Mouse (Mus musculus): ENCODE measurements at regions not wholly inside any gene's neighbourhood (a gene's known extent, or its start where the extent isn't known, plus 50 kb on each side); places are given as distances from the start of the nearest gene placed in this dataset.

- DNase-seq, result no peak
Observed at GRCm38 (mm10) chr5:133806891-133807290, 292.6 kb upstream of the Castor2 start.

DNA sequence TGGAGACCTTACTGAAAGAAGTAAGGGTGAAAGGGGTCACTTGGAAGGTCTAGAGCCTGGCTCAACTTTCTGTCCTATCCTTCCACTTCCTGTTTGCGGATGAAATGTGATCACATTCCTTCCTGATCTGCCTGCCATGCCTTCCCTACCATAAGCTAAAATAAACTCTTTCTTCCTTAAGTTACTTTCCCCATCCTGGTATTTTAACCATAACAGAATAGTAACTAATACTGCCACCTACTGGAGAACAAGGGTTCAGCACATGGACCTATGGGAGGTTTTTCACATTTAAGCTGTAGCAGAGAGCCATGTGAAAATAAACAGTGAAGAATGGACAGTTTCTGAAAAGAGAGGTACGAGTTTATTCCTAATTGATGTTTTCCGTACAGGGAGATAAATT is 297.5 kb upstream of the Castor2 start:
- DNase-seq, result no peak

DNA sequence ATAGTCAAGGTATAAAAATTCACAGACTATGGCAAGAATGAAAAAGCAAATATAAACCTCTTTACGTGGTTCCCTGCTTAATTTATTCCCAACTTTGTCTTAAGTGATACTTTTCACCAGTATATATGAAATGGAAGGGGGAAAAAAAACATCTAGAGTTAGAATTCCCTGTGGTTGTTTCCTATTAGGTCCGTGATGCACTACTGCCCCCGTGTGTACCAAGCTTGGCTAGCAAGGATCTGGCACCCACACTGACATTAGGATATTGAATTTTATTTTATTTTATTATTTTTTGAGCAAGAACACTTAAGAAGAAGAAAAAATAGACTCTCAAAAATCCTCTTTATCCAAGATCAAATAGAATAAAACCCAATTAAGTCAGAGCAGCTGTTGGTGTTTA is 303.9 kb upstream of the Castor2 start:
- DNase-seq, result peak; percentile 14

GRCm38 (mm10) chr5:133790726-133791125 is 308.8 kb upstream of the Castor2 start:
- no peak for DNase-seq

DNA sequence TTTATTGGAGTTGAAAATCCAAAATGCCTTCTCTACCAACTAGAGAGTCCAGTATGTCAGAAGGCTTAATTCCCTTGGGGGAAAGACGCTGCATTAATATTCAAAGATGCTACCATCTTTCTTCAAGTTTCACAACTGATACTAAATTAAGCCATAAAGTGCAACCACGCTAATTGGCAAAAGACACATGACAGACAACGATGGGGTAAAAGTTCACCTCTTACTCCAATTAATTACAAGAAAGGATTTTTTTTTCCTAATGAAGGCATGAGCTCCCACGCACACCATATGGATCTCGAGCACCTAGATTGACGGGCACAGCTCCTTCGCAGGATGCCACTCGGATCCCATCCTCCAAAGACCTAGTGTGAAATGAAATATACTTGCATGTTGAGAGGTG is 311.5 kb upstream of the Castor2 start:
- no peak for DNase-seq

DNA sequence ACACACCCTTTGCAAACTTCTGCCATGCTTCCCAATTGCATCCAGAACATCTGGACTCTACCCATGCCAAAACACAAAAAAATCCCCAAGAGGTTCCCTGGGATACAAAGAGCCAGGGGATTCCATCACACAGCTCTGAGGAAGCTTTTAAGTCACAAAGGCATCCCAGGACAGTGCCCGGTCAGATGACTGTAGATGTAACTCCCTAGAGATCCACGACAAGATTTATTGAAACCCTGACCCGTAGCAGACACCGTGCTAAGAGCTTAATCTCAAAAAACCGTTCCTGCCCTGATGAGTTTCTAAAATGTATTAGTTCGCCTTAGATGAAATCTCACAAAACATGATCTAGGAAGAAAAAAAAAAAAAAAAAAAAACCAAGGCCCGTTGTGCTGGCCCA is 312.0 kb upstream of the Castor2 start:
- no peak for DNase-seq

DNA sequence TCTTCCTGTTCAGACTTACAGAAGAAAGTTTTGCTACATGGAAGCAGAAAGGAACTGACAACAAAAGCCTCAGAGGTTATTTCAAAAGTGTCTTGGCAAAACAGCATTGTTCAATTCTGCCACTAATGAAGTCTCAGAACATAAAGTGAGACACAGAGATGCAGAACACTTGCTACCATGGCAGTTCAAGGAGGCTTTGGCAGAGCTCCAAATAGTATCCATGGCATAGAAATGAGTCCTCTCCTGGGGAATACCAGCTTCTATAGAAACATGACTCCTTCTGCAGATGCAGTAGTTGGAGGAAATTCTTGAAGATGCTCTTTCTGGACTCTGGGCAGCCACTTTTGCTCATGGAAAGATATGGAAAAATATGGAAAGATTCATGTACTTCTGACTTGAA is 322.9 kb upstream of the Castor2 start:
- DNase-seq, result no peak

GRCm38 (mm10) chr5:133774116-133774515 is 325.4 kb upstream of the Castor2 start:
- DNase-seq, result no peak

DNA sequence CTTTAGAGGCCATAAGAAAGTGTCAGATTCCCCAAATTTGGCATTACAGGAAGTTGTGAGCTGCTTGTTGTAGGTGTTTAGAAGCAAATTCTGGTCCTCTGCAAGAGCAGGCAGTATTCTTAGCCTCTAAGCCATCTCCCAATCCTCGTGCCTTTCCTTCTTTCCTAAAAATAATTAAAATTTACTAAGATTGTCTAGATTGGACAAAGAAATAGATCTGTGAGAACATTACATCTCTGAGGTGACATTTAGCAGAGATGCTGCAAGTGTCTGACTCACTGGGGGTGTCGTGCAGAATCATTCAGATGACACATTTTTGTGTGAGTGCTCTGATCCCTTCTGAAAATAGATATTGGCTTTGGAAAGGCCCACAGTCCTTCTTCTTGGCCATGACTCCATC is 330.7 kb upstream of the Castor2 start:
- no peak for DNase-seq

- no peak for DNase-seq
Observed at GRCm38 (mm10) chr5:133757817-133758216, 341.7 kb upstream of the Castor2 start.

GRCm38 (mm10) chr5:133754180-133754579 is 345.3 kb upstream of the Castor2 start:
- DNase-seq, result peak; percentile 2

DNA sequence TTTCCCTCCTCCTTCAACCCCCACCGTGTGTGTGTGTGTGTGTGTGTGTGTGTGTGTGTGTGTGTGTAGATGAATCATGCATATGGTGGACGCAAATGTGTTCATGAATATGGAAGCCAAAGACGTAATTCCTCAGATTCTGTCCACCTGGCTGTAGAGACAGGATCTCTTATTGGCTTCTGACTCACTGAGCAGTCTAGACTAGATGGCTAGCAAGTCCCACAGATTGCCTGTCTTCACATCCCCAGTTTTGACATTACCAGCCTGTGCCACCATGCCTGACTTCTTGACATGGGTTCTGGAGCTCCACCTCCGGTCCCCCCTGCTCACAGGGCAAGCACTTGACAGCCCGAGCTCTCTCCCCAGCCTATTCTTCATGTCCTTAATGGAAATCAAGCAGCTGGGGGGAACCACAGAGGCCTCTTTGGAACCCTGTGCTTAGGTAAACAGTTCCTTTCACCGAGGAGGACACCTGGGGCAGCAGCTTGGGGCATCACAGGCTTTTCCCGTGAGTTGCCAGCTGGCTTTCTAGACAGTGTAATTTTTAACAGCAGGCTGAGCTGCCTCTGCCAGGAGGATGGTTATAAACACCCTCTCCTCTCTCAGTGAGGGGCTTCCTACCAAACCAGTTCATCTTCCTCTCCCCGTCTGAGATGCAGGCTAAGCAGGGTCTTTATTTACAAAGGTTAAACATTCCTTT is 345.9 kb upstream of the Castor2 start:
- DNase-seq, result peak; percentile 46

GRCm38 (mm10) chr5:133746960-133747359 is 352.6 kb upstream of the Castor2 start:
- DNase-seq, result no peak

- DNase-seq, result no peak
Observed at GRCm38 (mm10) chr5:133746411-133746810, 353.1 kb upstream of the Castor2 start.

DNA sequence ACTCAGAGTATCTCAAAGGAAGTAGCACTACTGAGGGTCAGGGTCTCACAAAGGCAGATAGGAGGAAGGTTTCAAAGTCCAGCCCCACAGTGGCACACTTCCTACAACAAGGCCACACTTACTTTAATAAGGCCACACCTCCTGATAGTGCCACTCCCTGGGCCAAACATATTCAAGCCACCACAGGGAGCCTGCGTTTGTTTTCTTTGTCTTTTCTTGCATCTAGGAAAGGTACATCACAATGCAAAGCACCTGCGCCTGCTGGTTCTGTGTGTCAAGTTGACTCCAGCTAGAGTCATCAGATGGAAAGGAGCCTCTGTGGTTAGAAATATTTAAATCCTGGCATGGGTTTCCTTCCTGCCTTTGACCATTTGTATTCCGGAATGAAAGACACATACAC is 355.4 kb upstream of the Castor2 start:
- no peak for DNase-seq

DNA sequence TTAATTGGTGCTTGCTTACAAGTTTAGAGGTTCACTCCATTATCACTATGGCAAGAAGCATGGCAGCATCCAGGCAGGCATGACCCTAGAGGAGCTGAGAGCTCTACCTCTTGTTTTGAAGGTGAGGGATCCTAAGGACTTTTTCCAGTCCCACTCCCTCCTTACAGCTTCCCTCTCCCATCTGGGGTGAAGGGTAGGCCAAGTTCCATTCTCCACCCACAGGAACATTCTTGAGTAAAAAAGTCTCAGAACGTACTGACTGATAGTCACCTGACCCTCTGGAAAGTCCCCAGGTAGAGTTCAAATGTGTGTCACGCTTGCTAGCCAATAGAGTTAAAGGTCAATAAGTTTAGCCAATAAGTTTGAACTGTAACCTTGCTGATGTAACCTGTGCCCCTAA is 355.9 kb upstream of the Castor2 start:
- DNase-seq, result no peak

- no peak for DNase-seq
Observed at GRCm38 (mm10) chr5:133731871-133732270, 367.6 kb upstream of the Castor2 start.

DNA sequence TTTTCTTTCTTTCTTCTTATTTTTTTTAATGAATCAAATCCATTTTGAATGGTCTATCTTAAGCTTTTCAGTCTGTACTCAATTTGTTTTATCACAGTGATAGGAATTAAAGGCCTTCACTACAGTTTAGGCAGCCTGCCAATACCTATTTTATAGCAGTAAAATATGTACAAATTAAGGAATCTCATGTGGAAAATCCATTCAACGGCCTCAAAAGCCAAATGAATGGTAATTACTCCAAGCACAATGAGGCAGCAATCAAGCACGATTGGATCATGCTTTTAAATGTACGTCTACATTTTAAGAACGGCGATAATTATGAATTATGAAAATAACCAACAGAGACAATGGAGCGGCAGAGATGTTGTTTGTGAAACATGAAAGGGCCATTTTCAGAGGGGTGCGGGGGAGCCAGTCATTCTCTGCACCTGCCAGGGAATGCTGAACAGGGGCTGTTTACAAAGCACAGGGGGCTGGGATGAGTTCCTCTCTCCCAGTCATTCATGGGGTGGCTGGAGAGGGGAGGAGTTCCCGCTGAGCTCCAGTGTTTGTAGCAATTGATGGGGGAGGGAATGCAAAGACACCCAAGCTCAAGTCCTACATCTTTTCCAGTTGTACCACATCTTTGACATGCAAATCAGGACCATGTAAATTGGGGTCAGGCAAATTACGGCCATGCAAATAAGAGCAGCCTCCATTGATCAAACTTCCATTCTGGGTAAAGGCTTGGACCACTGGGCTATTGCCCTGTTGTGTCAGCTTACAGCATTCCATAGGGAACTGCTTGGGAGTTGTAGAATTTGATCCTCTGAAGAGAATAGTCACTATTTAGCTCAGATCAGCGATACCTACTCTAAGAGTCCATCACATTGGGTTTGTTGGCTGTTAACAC is 381.1 kb upstream of the Castor2 start:
- DNase-seq, result no peak

DNA sequence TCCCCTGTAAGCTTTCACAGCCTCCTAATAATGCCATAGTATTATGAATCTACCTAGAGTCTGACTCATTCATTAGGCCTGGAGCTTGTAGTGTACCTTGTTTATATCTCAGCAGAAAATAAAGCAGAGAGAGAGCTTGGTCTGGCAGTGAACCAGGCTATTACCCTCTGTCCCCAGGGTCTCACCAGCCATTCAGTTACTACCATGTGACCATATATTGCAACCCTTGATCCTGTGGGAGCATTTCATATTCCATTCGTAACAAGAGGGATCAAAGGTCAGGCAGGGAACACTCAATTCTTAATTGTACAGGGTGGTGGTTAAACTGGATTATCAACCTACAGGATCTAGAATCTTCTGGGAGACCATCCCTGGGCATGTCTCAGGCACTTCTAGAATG is 383.7 kb upstream of the Castor2 start:
- no peak for DNase-seq

DNA sequence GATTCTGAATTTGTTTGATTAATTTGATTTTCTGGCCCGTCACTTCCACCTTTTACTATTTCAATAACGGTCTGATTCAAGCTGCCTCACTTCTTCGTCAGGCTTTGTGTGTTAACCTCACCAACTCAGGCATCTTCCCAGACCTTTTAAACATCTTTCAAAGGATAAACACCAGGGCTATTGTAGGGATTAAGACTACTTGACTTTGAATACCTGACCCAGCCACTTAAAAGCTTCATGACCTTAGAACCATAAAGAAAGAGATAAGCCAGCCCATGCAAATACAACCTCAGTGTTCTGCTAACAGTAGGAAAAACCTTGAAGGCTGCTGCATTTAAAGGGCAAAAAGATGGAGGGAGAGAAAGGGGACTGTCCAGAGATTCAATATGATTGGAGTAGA is 386.9 kb upstream of the Castor2 start:
- no peak for DNase-seq

- no peak for DNase-seq
Observed at GRCm38 (mm10) chr5:133708881-133709280, 390.6 kb upstream of the Castor2 start.

- no peak for DNase-seq
Observed at GRCm38 (mm10) chr5:133686206-133686605, 413.3 kb upstream of the Castor2 start.

DNA sequence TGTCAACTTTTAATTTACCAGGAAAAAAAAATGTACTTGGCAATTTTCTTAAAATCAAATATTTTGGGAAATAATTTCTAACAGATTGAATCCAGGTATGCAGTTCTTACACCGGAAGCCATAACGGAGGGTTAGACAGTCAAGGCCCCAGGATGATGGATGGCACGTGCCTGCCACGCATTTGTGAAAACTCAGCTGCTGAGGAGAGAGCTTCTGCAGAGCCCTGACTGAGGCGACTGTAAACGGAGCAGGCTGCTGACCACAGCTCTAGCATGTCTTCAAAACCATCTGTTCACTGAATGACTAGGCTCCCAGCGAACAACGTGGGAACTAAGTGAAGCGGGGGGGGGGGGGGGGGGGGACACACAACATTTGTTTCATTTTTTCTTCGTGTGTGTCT is 416.5 kb upstream of the Castor2 start:
- no peak for DNase-seq

DNA sequence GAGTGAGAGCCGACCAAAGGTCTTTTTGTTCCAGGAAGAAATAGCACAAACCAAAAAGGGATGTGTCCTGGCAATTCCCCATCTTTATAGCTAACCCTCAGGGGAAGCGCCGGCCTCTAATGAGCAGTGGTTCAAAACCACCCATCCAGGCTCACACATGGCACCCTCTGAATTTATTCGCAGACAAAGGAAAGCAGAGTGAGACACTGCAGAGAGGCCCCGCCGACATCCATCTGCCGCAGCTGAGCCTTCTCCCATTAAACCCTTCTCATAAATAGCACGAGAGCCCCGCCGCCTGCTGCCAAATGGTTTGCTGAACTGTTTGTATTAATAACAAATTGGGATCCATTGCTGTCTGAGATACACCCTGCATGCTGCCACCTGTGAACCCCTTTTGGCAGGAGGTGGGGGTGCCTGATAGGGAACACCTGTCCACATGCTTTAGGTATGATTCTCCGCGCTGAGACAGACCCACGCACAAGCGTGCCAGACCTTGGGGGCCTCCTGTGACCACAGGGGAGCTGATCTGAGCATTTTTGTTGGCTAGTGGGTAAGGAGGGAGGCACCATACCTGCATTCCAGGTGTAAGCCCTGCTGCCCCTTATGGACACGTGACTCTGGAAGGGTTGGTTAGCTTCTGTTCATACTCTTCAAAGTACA is 422.6 kb upstream of the Castor2 start:
- DNase-seq, result peak; percentile 29

Measured in cerebellum, adult 11-12 months (tissue).